Mouse (Mus musculus): ENCODE results near the gene Oasl1. TPM values are rescaled to one million over a fixed set of nuclear protein-coding genes. Genes with fewer than 3 reads are reported as not detected.
"Not testable (repeated sequence)": the region's sequence is repeated elsewhere in the genome, so short reads cannot be mapped to it uniquely, and the experiment has no call there.

The Oasl1 gene
- total RNA-seq (2012; rRNA removed) = 0.27 and 0.95 TPM in 2 replicates

DNA sequence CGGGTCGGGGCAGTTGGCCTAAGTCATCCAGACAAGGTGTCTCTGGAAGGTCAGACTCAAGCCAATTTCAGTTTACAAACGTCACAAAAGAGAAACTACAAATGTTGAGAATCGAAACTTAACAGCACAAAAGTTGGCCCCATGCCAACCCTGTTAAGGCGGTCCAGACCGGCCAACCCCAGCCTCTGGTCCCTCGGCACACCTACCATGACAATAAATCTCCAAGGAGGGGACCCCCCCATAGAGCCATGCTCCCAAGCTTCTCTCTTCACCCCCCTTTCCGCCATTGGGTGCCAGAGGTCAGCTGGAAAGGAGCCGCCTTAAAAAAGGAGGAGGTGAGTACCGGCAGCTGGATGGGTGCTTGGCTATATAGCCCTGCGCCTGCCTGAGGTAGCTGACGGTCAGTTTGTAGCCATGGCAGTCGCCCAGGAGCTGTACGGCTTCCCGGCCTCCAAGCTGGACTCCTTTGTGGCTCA lies at the start of gene Oasl1:
Oasl1 (plus strand) TSS at position 243 of the 476 bp plus-strand sequence.
- Histone ChIP-seq H3K36me3 (ENCODE audit: control insufficient read depth, insufficient read depth, low read length, poor library complexity, severe bottlenecking) (no peaks in the 10 kb centered on the region), H3K4me1 (ENCODE audit: control insufficient read depth in 2 of 2, insufficient read depth in 2 of 2, low read length in 2 of 2, poor library complexity in 1 of 2) (no peaks in the 10 kb centered on the region), H3K4me3 (ENCODE audit: insufficient read depth in 1 of 2, low read depth in 1 of 2, low read length in 2 of 2, poor library complexity in 1 of 2, severe bottlenecking in 1 of 2) (peak within 1 kb of the TSS; percentile 35 to 38; a peak in 2 of 4 replicates), H3K27ac (ENCODE audit: insufficient read depth, low read depth, low read length, poor library complexity, severe bottlenecking) (no peak within 1 kb of the TSS), H3K9ac (ENCODE audit: insufficient read depth, low read depth, low read length, poor library complexity, severe bottlenecking) (peak within 1 kb of the TSS; percentile 53; the same call in 1 of the 2 replicates), H3K9me3 (ENCODE audit: control insufficient read depth, insufficient read depth, low read depth, low read length) (no peaks in the 10 kb centered on the region)
- TF ChIP-seq CHD2 (IDR thresholded peaks at IDR 0.05; ENCODE audit: low read depth, low read length) (no peak), MAFK (IDR thresholded peaks at IDR 0.05; ENCODE audit: insufficient read depth, low read depth, low read length) (no peak), ZNF384 (IDR thresholded peaks at IDR 0.05; ENCODE audit: low read depth, low read length) (no peak), ZC3H11A (IDR thresholded peaks at IDR 0.05; ENCODE audit: borderline replicate concordance, low read depth, low read length) (no peak), HCFC1 (IDR thresholded peaks at IDR 0.05; ENCODE audit: borderline replicate concordance, insufficient read depth, low read length) (no peak)
- no peak for DNase-seq (ENCODE audit: low read depth, low spot score)
- in situ Hi-C loops (cut with MboI; ENCODE audit: low sequenced_read_pairs in 2 of 2, unreplicated experiment in 2 of 2) = no loop called here

DNA sequence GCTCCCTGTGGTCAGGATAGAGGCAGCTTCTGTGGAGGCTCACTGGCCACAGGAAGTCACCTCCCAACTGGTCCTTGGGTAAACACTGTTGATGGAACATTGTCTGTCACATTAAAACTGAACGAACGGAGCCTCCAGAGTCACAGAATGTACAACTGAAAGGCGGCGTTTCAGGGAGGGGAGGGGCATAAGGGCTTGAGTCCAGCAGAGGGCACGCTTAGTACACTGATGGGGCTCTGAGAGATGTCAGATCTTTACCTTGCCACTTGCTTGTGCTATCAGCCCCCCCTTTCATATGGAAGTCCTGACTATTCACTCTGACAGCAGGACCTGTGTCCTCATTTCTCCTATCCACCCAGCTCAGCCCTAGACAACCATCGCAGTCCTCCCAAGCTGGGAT lies 47.2 kb upstream of the Oasl1 start:
- no peaks in the 10 kb centered on the region for H3K9me3 ChIP-seq (ENCODE audit: control insufficient read depth, insufficient read depth, low read depth, low read length)
- no peak overlapping the region for H3K9ac ChIP-seq (ENCODE audit: insufficient read depth, low read depth, low read length, poor library complexity, severe bottlenecking)
- peaks cover 0 to 3% of the 10 kb centered on the region in 2 experiments; a peak in 1 of 4 replicates for H3K4me1 ChIP-seq (ENCODE audit: control insufficient read depth in 2 of 2, insufficient read depth in 2 of 2, low read length in 2 of 2, poor library complexity in 1 of 2)
- DNase-seq (ENCODE audit: low read depth, low spot score) = no peak
- TF ChIP-seq HCFC1 (IDR thresholded peaks at IDR 0.05; ENCODE audit: borderline replicate concordance, insufficient read depth, low read length) = no peak
- TF ChIP-seq ZNF384 (IDR thresholded peaks at IDR 0.05; ENCODE audit: low read depth, low read length) = no peak
- TF ChIP-seq ZC3H11A (IDR thresholded peaks at IDR 0.05; ENCODE audit: borderline replicate concordance, low read depth, low read length) = no peak
- TF ChIP-seq MAFK (IDR thresholded peaks at IDR 0.05; ENCODE audit: insufficient read depth, low read depth, low read length) = no peak
- TF ChIP-seq CHD2 (IDR thresholded peaks at IDR 0.05; ENCODE audit: low read depth, low read length) = no peak
- no peaks in the 10 kb centered on the region for H3K36me3 ChIP-seq (ENCODE audit: control insufficient read depth, insufficient read depth, low read length, poor library complexity, severe bottlenecking)
- H3K27ac ChIP-seq (ENCODE audit: insufficient read depth, low read depth, low read length, poor library complexity, severe bottlenecking) = no peak overlapping the region
- in situ Hi-C loops (cut with MboI; ENCODE audit: low sequenced_read_pairs in 2 of 2, unreplicated experiment in 2 of 2) = no loop called here
- H3K4me3 ChIP-seq (ENCODE audit: insufficient read depth in 1 of 2, low read depth in 1 of 2, low read length in 2 of 2, poor library complexity in 1 of 2, severe bottlenecking in 1 of 2) = no peak overlapping the region

DNA sequence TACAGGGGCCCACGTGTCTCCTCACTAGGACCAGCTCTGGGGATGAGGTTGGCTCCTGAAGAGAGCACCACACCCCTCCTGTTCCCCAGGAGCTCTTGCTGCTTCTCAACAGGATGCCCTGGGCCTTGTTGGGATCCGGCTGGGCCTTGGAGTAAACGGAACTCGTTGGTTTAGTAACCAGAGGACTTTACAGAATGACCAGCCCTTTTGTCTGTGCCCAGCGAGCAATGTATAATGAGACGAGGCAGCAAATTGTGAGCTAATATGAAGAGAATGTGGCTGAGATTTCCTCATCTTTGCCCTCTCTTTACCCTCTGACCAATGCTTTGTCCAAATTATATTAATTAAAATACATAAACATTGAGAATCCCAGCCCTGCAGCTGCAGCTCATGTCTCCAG lies 46.7 kb upstream of the Oasl1 start:
- no peak for TF ChIP-seq ZNF384 (IDR thresholded peaks at IDR 0.05; ENCODE audit: low read depth, low read length)
- TF ChIP-seq HCFC1 (IDR thresholded peaks at IDR 0.05; ENCODE audit: borderline replicate concordance, insufficient read depth, low read length) = no peak
- TF ChIP-seq CHD2 (IDR thresholded peaks at IDR 0.05; ENCODE audit: low read depth, low read length) = no peak
- no peaks in the 10 kb centered on the region for H3K36me3 ChIP-seq (ENCODE audit: control insufficient read depth, insufficient read depth, low read length, poor library complexity, severe bottlenecking)
- no peak overlapping the region for H3K4me3 ChIP-seq (ENCODE audit: insufficient read depth in 1 of 2, low read depth in 1 of 2, low read length in 2 of 2, poor library complexity in 1 of 2, severe bottlenecking in 1 of 2)
- H3K27ac ChIP-seq (ENCODE audit: insufficient read depth, low read depth, low read length, poor library complexity, severe bottlenecking) = no peak overlapping the region
- no peak overlapping the region for H3K9ac ChIP-seq (ENCODE audit: insufficient read depth, low read depth, low read length, poor library complexity, severe bottlenecking)
- no peaks in the 10 kb centered on the region for H3K9me3 ChIP-seq (ENCODE audit: control insufficient read depth, insufficient read depth, low read depth, low read length)
- peaks cover 0 to 3% of the 10 kb centered on the region in 2 experiments; a peak in 1 of 4 replicates for H3K4me1 ChIP-seq (ENCODE audit: control insufficient read depth in 2 of 2, insufficient read depth in 2 of 2, low read length in 2 of 2, poor library complexity in 1 of 2)
- no peak for DNase-seq (ENCODE audit: low read depth, low spot score)
- in situ Hi-C loops (cut with MboI; ENCODE audit: low sequenced_read_pairs in 2 of 2, unreplicated experiment in 2 of 2) = no loop called here

GRCm38 (mm10) chr5:114877487-114877886 lies 45.6 kb upstream of the Oasl1 start:
- no peak overlapping the region for H3K27ac ChIP-seq (ENCODE audit: insufficient read depth, low read depth, low read length, poor library complexity, severe bottlenecking)
- H3K36me3 ChIP-seq (ENCODE audit: control insufficient read depth, insufficient read depth, low read length, poor library complexity, severe bottlenecking) = no peaks in the 10 kb centered on the region
- no peak for TF ChIP-seq ZNF384 (IDR thresholded peaks at IDR 0.05; ENCODE audit: low read depth, low read length)
- no peak for TF ChIP-seq MAFK (IDR thresholded peaks at IDR 0.05; ENCODE audit: insufficient read depth, low read depth, low read length)
- no peak for TF ChIP-seq ZC3H11A (IDR thresholded peaks at IDR 0.05; ENCODE audit: borderline replicate concordance, low read depth, low read length)
- TF ChIP-seq HCFC1 (IDR thresholded peaks at IDR 0.05; ENCODE audit: borderline replicate concordance, insufficient read depth, low read length) = no peak
- no peak for TF ChIP-seq CHD2 (IDR thresholded peaks at IDR 0.05; ENCODE audit: low read depth, low read length)
- peaks cover 0 to 3% of the 10 kb centered on the region in 2 experiments; a peak in 1 of 4 replicates for H3K4me1 ChIP-seq (ENCODE audit: control insufficient read depth in 2 of 2, insufficient read depth in 2 of 2, low read length in 2 of 2, poor library complexity in 1 of 2)
- no peak overlapping the region for H3K4me3 ChIP-seq (ENCODE audit: insufficient read depth in 1 of 2, low read depth in 1 of 2, low read length in 2 of 2, poor library complexity in 1 of 2, severe bottlenecking in 1 of 2)
- H3K9me3 ChIP-seq (ENCODE audit: control insufficient read depth, insufficient read depth, low read depth, low read length) = no peaks in the 10 kb centered on the region
- DNase-seq (ENCODE audit: low read depth, low spot score) = no peak
- no peak overlapping the region for H3K9ac ChIP-seq (ENCODE audit: insufficient read depth, low read depth, low read length, poor library complexity, severe bottlenecking)
- in situ Hi-C loops (cut with MboI; ENCODE audit: low sequenced_read_pairs in 2 of 2, unreplicated experiment in 2 of 2) = no loop called here

- H3K9ac ChIP-seq (ENCODE audit: insufficient read depth, low read depth, low read length, poor library complexity, severe bottlenecking) = no peak overlapping the region
- H3K36me3 ChIP-seq (ENCODE audit: control insufficient read depth, insufficient read depth, low read length, poor library complexity, severe bottlenecking) = no peaks in the 10 kb centered on the region
These were observed 43.6 kb upstream of the Oasl1 start for GRCm38 (mm10) chr5:114879399-114879798.

GRCm38 (mm10) chr5:114882319-114882718 lies 40.7 kb upstream of the Oasl1 start:
- H3K36me3 ChIP-seq (ENCODE audit: control insufficient read depth, insufficient read depth, low read length, poor library complexity, severe bottlenecking); DNase-seq (ENCODE audit: low read depth, low spot score); H3K27ac ChIP-seq (ENCODE audit: insufficient read depth, low read depth, low read length, poor library complexity, severe bottlenecking); H3K9ac ChIP-seq (ENCODE audit: insufficient read depth, low read depth, low read length, poor library complexity, severe bottlenecking); H3K9me3 ChIP-seq (ENCODE audit: control insufficient read depth, insufficient read depth, low read depth, low read length); in situ Hi-C loops (cut with MboI; ENCODE audit: low sequenced_read_pairs in 2 of 2, unreplicated experiment in 2 of 2); H3K4me1 ChIP-seq (ENCODE audit: control insufficient read depth in 2 of 2, insufficient read depth in 2 of 2, low read length in 2 of 2, poor library complexity in 1 of 2); H3K4me3 ChIP-seq (ENCODE audit: insufficient read depth in 1 of 2, low read depth in 1 of 2, low read length in 2 of 2, poor library complexity in 1 of 2, severe bottlenecking in 1 of 2): not testable (repeated sequence)

More at GRCm38 (mm10) chr5:114879399-114879798, 43.6 kb upstream of the Oasl1 start:
- peaks cover 0 to 3% of the 10 kb centered on the region in 2 experiments; a peak in 1 of 4 replicates for H3K4me1 ChIP-seq (ENCODE audit: control insufficient read depth in 2 of 2, insufficient read depth in 2 of 2, low read length in 2 of 2, poor library complexity in 1 of 2)
- no peaks in the 10 kb centered on the region for H3K9me3 ChIP-seq (ENCODE audit: control insufficient read depth, insufficient read depth, low read depth, low read length)
- no peak overlapping the region for H3K4me3 ChIP-seq (ENCODE audit: insufficient read depth in 1 of 2, low read depth in 1 of 2, low read length in 2 of 2, poor library complexity in 1 of 2, severe bottlenecking in 1 of 2)
- TF ChIP-seq CHD2 (IDR thresholded peaks at IDR 0.05; ENCODE audit: low read depth, low read length) (no peak), HCFC1 (IDR thresholded peaks at IDR 0.05; ENCODE audit: borderline replicate concordance, insufficient read depth, low read length) (no peak), ZC3H11A (IDR thresholded peaks at IDR 0.05; ENCODE audit: borderline replicate concordance, low read depth, low read length) (no peak), MAFK (IDR thresholded peaks at IDR 0.05; ENCODE audit: insufficient read depth, low read depth, low read length) (no peak), ZNF384 (IDR thresholded peaks at IDR 0.05; ENCODE audit: low read depth, low read length) (no peak)
- in situ Hi-C loops (cut with MboI; ENCODE audit: low sequenced_read_pairs in 2 of 2, unreplicated experiment in 2 of 2) = no loop called here
- no peak overlapping the region for H3K27ac ChIP-seq (ENCODE audit: insufficient read depth, low read depth, low read length, poor library complexity, severe bottlenecking)
- DNase-seq (ENCODE audit: low read depth, low spot score) = no peak
